Mouse (Mus musculus) kidney, embryonic 14.5 days (tissue): ENCODE measurements around the gene Ccdc87. TPM values are rescaled to one million over a fixed set of nuclear protein-coding genes. Genes with fewer than 3 reads are reported as not detected.
"Not testable (repeated sequence)": the region's sequence is repeated elsewhere in the genome, so short reads cannot be mapped to it uniquely, and the experiment has no call there.

ENCODE experiments used
- ATAC-seq: fragments of 200-750 bp; cut with Nextera tagmentation; 2 replicates; pipeline ENCODE4 v1.8.0; 2017; ENCODE audit warnings: moderate number of reproducible peaks, mild to moderate bottlenecking, moderate TSS enrichment, moderate library complexity; ENCODE audit not compliant: low FRiP score, low TSS enrichment
- H3K27ac ChIP-seq: fragments of 300-500 bp; sonication (generic); 2 replicates; pipeline ENCODE4 v1.5.1; 2014; ENCODE audit warnings: low read depth, mild to moderate bottlenecking, low read length, moderate library complexity, mixed read lengths
- H3K27me3 ChIP-seq: fragments of 300-500 bp; sonication (generic); 2 replicates; pipeline ENCODE4 v1.6.1; 2014; ENCODE audit warnings: mild to moderate bottlenecking, low read length; ENCODE audit not compliant: control insufficient read depth, insufficient read depth
- H3K36me3 ChIP-seq: fragments of 300-500 bp; sonication (generic); 2 replicates; pipeline ENCODE4 v1.6.1; 2014; ENCODE audit warnings: low read length, mixed read lengths; ENCODE audit not compliant: control insufficient read depth, insufficient read depth
- H3K4me1 ChIP-seq: fragments of 300-500 bp; sonication (generic); 2 replicates; pipeline ENCODE4 v1.6.1; 2014; ENCODE audit warnings: low read length, mixed read lengths; ENCODE audit not compliant: control insufficient read depth, insufficient read depth
- H3K4me2 ChIP-seq: fragments of 300-500 bp; sonication (generic); replicated peaks from 2 replicates; pipeline ENCODE4 v1.6.1; 2014; ENCODE audit warnings: low read depth, mild to moderate bottlenecking, low read length
- H3K4me3 ChIP-seq: fragments of 300-500 bp; sonication (generic); 2 replicates; pipeline ENCODE4 v1.5.1; 2014; ENCODE audit warnings: mild to moderate bottlenecking, low read length
- H3K9ac ChIP-seq: fragments of 300-500 bp; sonication (generic); 2 replicates; pipeline ENCODE4 v1.6.1; 2014; ENCODE audit warnings: low read depth, mild to moderate bottlenecking, low read length, moderate library complexity
- H3K9me3 ChIP-seq: fragments of 300-500 bp; sonication (generic); 2 replicates; pipeline ENCODE4 v1.6.1; 2016; ENCODE audit warnings: low read length; ENCODE audit not compliant: control insufficient read depth
- WGBS: fragments of 180-500 bp; shearing (Covaris S2); extraction: QIAGEN DNeasy Blood & Tissue Kit; methylation state at CpG from one replicate; pipeline ENCODE4 v1.1.7; 2014; 5-methylcytosine and 5-hydroxymethylcytosine counted together
- polyA plus RNA-seq: library from polyadenylated mRNA; unstranded; fragments of >200 nt; fragmentation: Nextera tagmentation; extraction: Ambion mirVana; gene quantifications from 2 replicates; pipeline ENCODE4 v1.2.1, GENCODE M21; 2014

Ccdc87 gene
- polyA plus RNA-seq, 1 experiment from 2014 or later, result not detected

DNA sequence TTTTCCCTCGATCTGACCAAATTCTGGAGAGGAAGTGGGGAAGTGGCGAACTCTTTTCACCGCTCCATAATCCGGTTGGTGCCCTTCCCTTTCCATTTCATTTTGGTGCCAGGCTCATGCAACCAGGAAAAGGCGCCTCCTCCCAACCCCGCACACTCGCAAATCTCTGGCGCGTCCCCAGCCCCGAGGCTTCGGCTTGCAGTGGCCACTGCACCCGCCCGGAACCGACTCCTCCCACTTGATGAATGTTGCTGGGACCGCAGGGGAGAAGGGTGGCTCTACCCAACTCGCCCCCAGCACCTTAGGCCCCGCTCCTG lies 28.5 kb upstream of the Ccdc87 start:
- Histone ChIP-seq H3K9me3 (no peaks in the 10 kb centered on the region), H3K4me3 (peak overlapping the region; percentile 96), H3K27me3 (no peaks in the 10 kb centered on the region), H3K4me2 (peak overlapping the region; percentile 77), H3K4me1 (peaks cover 21% of the 10 kb centered on the region), H3K27ac (peak overlapping the region; percentile 94), H3K9ac (peak overlapping the region; percentile 82), H3K36me3 (no peaks in the 10 kb centered on the region)
- ATAC-seq, result no peak; the same call in 1 of the 2 replicates
- 1% methylated on average over 17 of the region's 17 CpGs for whole genome bisulfite sequencing

DNA sequence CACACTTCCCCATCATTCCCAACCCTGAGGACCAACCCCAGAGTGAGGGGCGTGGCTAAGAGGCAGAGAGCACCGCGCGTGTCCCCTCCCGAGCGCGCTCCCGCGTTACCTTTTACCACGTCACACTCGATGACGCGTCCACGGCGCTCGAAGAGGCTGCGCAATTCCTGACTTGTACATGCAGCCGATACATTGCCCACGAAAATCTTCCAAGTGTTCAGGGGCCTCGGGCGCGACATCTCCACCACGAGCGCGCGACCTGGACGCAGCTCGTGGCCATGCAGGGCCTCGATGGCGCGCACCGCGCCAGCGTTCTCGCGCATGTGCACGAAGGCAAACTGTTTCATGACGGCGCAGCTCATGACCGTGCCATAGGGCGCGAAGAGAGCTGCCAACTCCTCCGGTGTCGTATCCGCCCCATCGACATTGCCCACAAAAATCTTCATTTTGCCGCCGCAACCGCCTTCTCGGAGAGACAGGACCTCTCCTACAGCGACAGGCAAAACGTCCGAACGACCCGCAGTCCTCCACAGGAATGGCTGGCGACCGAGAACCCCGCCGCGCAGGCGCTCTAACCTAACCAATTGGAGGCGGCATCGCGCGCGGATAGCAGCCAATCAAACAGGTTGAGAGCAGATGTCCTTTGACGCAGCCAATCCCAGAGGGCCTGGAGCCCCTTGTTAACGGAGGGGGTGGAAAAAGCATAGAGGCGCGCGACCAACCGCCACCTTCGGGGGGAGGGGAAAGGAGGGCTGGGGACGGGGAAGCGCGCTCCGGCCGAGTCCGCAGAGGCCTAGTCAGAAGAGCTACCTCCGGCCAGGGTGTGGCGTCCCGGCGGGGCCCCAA lies 27.9 kb upstream of the Ccdc87 start, which contains the start of the genes Gm21992 and Rbm14:
TSS of gene Gm21992 (minus strand) at position 550 of the 846 bp plus-strand sequence.
TSS of gene Rbm14 (minus strand) at position 572 of the 846 bp plus-strand sequence.
- H3K9me3 ChIP-seq, result no peaks in the 10 kb centered on the region
- peaks cover 21% of the 10 kb centered on the region for H3K4me1 ChIP-seq
- under 1% methylated on average over 82 of the region's 83 CpGs for WGBS
- ATAC-seq, result peak; percentile 99
- peak within 1 kb of the TSS; percentile 94 for H3K27ac ChIP-seq
- peak within 1 kb of the TSS; percentile 77 for H3K4me2 ChIP-seq
- no peaks in the 10 kb centered on the region for H3K36me3 ChIP-seq
- H3K9ac ChIP-seq, result peak within 1 kb of the TSS; percentile 90
- no peaks in the 10 kb centered on the region for H3K27me3 ChIP-seq
- H3K4me3 ChIP-seq, result peak within 1 kb of the TSS; percentile 96

DNA sequence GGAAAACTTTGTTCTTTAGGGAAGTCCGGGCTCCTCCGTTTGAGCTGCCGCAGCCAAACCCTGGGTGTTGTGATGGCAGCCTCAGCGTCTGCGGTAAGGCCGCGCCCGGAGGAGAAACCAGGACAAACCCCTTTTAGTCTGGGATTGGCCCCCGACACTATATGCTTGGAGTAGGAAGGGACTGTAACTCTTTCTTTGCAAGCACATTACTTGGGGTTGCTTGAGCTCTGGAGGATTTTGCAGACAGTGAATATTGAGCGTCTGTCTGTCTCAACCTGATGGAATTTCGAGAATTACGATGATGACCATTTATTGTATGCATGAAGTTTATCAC lies 27.3 kb upstream of the Ccdc87 start:
- H3K36me3 ChIP-seq, result no peaks in the 10 kb centered on the region
- H3K4me2 ChIP-seq, result peak overlapping the region; percentile 51
- H3K27ac ChIP-seq, result peak overlapping the region; percentile 93
- H3K9ac ChIP-seq, result peak overlapping the region; percentile 90
- WGBS, result 4% methylated on average over 12 of the region's 12 CpGs
- peak overlapping the region; percentile 96 for H3K4me3 ChIP-seq
- ATAC-seq, result peak; percentile 34; the same call in 1 of the 2 replicates
- no peaks in the 10 kb centered on the region for H3K9me3 ChIP-seq
- peaks cover 21% of the 10 kb centered on the region for H3K4me1 ChIP-seq
- H3K27me3 ChIP-seq, result no peaks in the 10 kb centered on the region

DNA sequence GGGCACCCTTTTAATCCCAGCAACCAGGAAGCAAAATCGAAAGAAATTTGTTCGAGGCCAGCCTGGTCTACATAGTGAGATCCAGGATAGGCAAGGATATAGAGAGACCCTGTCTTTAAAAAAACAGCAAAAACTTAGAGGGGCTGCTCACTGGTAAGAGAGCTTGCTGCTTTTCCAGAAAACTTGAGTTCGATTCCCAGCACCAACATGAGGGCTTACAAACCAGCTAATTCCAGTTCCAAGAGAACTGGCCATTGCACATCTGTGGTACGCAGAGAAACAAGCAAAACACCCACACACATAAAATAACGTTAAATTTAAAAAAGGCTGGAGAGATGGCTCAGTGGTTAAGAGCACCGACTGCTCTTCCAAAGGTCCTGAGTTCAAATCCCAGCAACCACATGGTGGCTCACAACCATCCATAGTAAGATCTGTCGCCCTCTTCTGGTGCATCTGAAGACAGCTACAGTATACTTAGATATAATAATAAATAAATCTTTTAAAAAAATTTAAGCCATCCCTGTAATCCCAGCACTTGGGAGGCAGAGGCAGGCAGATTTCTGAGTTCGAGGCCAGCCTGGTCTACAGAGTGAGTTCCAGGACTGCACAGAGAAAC lies 26.7 kb upstream of the Ccdc87 start:
- Histone ChIP-seq H3K4me2 (peak overlapping the region; percentile 51), H3K27ac (peak overlapping the region; percentile 93; the same call in 1 of the 2 replicates), H3K4me1 (peaks cover 21% of the 10 kb centered on the region), H3K9ac (peak overlapping the region; percentile 90), H3K4me3 (peak overlapping the region; percentile 96)
- H3K27me3 ChIP-seq, H3K36me3 ChIP-seq, ATAC-seq, H3K9me3 ChIP-seq: not testable (repeated sequence)
- WGBS, result 80% methylated on average over 8 of the region's 8 CpGs

DNA sequence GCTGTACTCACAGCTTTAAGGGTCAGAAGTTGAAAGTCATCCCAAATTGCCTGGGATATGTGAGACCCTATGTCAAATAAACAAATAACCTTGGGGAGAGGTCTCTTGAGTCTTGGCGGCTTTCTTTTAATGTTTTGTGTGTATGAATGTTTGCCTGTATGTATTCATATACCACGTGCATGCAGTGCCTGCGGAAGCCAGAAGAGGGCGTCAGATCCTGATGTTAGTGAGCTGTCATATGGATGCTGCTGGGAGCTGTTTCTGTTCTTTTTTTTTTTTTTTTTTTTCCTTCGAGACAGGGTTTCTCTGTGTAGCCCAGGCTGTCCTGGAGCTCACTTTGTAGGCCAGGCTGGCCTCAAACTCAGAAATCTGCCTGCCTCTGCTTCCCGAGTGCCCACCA lies 26.2 kb upstream of the Ccdc87 start:
- no peak overlapping the region for H3K4me3 ChIP-seq
- H3K4me2 ChIP-seq, result no peak overlapping the region
- ATAC-seq, result no peak
- no peaks in the 10 kb centered on the region for H3K9me3 ChIP-seq
- no peak overlapping the region for H3K27ac ChIP-seq
- WGBS, result 87% methylated on average over 6 of the region's 6 CpGs
- H3K9ac ChIP-seq, result no peak overlapping the region
- peaks cover 17% of the 10 kb centered on the region for H3K4me1 ChIP-seq
- no peaks in the 10 kb centered on the region for H3K27me3 ChIP-seq
- H3K36me3 ChIP-seq, result no peaks in the 10 kb centered on the region

DNA sequence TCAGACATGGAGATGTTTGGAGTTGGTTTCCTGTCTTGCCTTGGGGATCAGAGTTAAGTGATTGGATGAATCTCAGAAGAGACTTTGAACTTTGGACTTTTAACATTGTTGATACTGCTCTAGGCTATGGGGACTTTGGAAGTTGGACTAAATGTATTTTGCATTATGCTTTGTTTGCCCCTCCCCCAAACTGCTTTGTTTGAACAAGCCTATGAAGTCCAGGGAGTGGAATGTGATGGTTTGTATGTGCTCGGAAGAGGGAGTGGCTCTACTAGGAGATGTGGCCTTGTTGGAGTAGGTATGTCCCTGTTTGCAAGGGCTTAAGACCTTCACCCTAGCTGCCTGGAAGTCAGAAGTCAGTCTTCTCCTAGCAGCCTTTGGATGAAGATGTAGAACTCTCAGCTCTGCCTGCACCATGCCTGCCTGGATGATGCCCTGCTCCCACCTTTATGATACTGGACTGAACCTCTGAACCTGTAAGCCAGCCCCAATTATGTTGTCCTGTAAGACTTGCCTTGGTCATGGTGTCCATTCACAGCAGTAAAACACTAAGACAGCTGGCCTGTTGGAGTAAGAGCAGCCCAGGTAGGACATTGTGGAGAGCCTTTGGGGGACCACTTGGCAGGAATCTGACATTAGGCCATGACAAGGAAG lies 21.9 kb upstream of the Ccdc87 start:
- Histone ChIP-seq H3K4me2 (no peak overlapping the region), H3K9me3 (no peaks in the 10 kb centered on the region), H3K9ac (no peak overlapping the region), H3K4me3 (no peak overlapping the region), H3K27ac (no peak overlapping the region), H3K36me3 (no peaks in the 10 kb centered on the region), H3K4me1 (no peaks in the 10 kb centered on the region), H3K27me3 (no peaks in the 10 kb centered on the region)
- ATAC-seq, result no peak
- WGBS, result 59% methylated on average over 1 of the region's 1 CpGs

DNA sequence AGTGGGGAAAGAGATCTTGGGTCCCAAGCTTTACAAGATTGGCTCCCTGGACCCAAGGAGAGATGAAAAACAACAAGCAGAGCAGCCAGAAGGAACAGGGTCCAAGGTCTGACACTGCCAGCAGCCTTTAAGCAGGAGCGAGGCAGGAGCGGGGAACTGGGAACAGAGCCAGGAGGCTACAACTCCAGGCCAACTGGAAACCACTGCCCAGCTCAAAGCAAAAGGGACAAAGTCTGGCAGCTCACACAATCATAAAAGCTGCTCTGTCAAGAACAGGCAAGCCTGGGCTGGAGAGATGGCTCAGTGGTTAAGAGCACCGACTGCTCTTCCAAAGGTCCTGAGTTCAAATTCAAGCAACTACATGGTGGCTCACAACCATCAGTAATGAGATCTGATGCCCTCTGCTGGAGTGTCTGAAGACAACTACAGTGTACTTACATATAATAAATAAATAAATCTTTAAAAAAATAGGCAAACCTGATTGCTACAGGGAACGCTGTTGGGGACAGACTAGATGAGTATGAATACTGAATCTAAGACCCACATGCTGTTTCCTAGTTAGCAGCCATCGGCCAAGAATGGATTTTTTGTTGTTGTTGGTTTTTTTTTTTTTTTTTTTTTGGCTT lies 18.4 kb upstream of the Ccdc87 start:
- ATAC-seq, result no peak
- H3K4me2 ChIP-seq, result no peak overlapping the region
- no peaks in the 10 kb centered on the region for H3K27me3 ChIP-seq

DNA sequence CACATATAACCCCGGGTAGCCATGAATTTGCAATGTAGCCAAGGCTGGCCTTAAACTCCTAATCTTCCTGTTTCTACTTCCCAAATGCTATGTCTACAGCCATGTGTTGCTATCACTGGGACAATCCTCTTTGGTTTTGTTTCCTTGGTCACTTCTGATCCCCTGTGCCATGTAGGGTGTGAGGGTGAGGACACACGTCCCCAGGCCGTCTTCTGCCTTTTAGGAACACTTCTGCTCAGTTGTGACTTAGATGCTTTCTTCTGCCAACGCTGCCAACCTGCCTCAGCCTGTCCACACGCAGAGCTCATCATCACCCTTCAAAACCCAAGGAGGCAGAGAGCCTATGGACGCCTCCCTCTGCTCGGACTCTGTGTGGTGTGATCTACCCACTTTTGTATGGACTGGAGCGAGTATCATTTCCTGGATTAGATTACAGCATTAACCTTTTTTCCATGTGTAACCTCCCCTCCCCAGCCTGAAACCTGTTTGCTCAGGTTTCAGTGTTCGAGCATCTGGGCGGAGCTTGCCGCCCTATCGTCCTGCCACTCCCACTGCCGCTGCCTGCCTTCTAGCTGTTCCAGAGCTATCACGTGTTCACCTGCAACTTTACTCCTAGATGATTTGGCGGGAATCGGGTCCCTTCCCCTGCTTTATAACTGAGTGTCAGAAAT lies 10.6 kb upstream of the Ccdc87 start:
- no peaks in the 10 kb centered on the region for H3K4me1 ChIP-seq
- peaks cover 8% of the 10 kb centered on the region for H3K36me3 ChIP-seq
- H3K4me2 ChIP-seq, result peak overlapping the region; percentile 17; the same call in 1 of the 2 replicates
- WGBS, result 39% methylated on average over 16 of the region's 16 CpGs
- H3K9ac ChIP-seq, result no peak overlapping the region
- H3K4me3 ChIP-seq, result no peak overlapping the region
- no peak overlapping the region for H3K27ac ChIP-seq
- no peaks in the 10 kb centered on the region for H3K27me3 ChIP-seq
- no peak for ATAC-seq
- no peaks in the 10 kb centered on the region for H3K9me3 ChIP-seq

More for the DNA sequence above, 18.4 kb upstream of the Ccdc87 start:
- Histone ChIP-seq H3K4me3 (no peak overlapping the region), H3K4me1 (no peaks in the 10 kb centered on the region), H3K9me3 (no peaks in the 10 kb centered on the region), H3K9ac (no peak overlapping the region), H3K27ac (no peak overlapping the region), H3K36me3 (peaks cover 8% of the 10 kb centered on the region)
- WGBS, result 77% methylated on average over 5 of the region's 5 CpGs
